Mouse (Mus musculus) B cell, adult (primary cell): Measurements from ENCODE around the gene Rbbp7. TPM values are rescaled to one million over a fixed set of nuclear protein-coding genes. Genes with fewer than 3 reads are reported as not detected.

Experiments
- total RNA-seq: library from RNA; stranded (reverse); gene quantifications from 4 replicates; pipeline ENCODE4 v1.2.4, GENCODE M21; 2023; ENCODE audit not compliant: inconsistent age

The Rbbp7 gene
- 102 to 105 TPM (median 104 TPM) in 4 replicates for total RNA-seq

GRCm38 (mm10) chrX:162760115-162760942 is at the start of gene Rbbp7:
Gene Rbbp7, plus strand, starts transcription at chrX:162760402.

Other genes with a start within 250 kb of the Rbbp7 start
- 0.06 to 0.36 TPM (median 0.11 TPM) in 4 replicates for gene Reps2, start 116.8 kb upstream of the Rbbp7 start, total RNA-seq
- gene Txlng, start 69.1 kb downstream of the Rbbp7 start, total RNA-seq = 22.1 to 25.1 TPM (median 24.5 TPM) in 4 replicates
- 24.9 to 30.7 TPM (median 27.4 TPM) in 4 replicates for gene Syap1, start 128.0 kb downstream of the Rbbp7 start, total RNA-seq
- 120 to 141 TPM (median 136 TPM) in 4 replicates for gene Ctps2, start 140.8 kb downstream of the Rbbp7 start, total RNA-seq
- gene S100g, start 204.2 kb downstream of the Rbbp7 start, total RNA-seq = not detected in 4 replicates